Mouse (Mus musculus) layer of hippocampus, adult 18-20 months (tissue): ENCODE results near the gene Gm9117. TPM values are rescaled to one million over a fixed set of nuclear protein-coding genes. Genes with fewer than 3 reads are reported as not detected.
"Not testable (repeated sequence)": the region's sequence is repeated elsewhere in the genome, so short reads cannot be mapped to it uniquely, and the experiment has no call there.

ENCODE experiments used
- DNase-seq, 2 experiments: peaks; one replicate each; pipeline ENCODE4 v3.0.0; 2022; ENCODE audit warnings: low spot score in 2 of 2
- long read RNA-seq: library from polyadenylated mRNA; stranded (forward); transcript quantifications from one replicate; pipeline ENCODE4 v2.0.0, GENCODE M21; 2021
- total RNA-seq, 2 experiments: library from RNA; stranded (reverse); gene quantifications; 2 replicates each; pipeline ENCODE4 v1.2.3; 2021

Gene Gm9117
- total RNA-seq: not detected
- long read RNA-seq: 0 reads

- not testable (repeated sequence) for DNase-seq
Observed at GRCm38 (mm10) chr3:93943443-93943842, at the start of gene Gm9117. TSS of gene Gm9117 (minus strand) at chr3:93943543.

- DNase-seq: not testable (repeated sequence)
Observed at GRCm38 (mm10) chr3:93968938-93969337, 25.6 kb upstream of the Gm9117 start.

DNA sequence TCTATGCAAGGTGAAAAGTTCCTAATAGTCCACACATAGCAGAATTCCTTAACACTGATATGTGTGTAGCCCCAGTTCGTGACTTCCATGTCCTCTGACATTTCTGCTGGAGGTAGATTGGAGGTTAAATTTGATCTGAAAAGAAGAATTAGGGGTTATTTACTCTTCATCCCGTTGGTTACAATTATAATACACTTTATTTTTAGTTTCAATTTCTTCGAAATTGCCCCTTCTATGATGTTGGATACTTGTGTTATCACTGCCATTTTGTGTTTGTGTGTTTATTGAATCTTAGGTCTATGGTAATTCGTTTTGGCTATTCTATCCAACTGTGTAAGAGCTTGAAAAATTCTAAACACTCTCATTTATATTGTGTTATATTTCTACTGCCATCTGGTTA, 17.9 kb upstream of the Gm9117 start, which contains the start of gene Tdpoz5:
Gene Tdpoz5, minus strand, starts transcription at position 101 of the 400 bp plus-strand sequence.
- DNase-seq: not testable (repeated sequence)

DNA sequence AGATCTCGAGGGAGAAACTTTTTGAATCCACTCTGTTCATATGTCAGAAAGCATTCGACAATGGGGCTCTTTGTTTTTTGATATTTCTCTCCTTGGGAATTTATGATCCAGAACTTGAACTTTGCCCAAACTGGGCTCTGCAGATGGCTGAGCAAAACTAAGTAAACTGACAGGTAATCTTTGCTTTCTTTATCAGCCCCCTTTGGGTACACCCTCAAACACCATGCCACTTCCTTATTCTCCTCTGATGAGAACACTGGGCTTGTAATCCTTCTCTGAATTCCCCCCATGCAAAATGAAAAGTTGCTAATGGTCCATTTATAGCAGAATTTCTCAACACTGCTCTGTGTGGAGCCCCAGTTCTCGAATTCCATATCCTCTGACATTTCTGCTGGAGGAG, 5.0 kb downstream of the Gm9117 start:
- not testable (repeated sequence) for DNase-seq

Other genes starting within 250 kb of the Gm9117 start
- not detected for gene Gm5773, start 170.5 kb downstream of the Gm9117 start, total RNA-seq
- not detected for gene Tdpoz4, start 147.1 kb downstream of the Gm9117 start, total RNA-seq
- not detected for gene Tdpoz3, start 117.5 kb downstream of the Gm9117 start, total RNA-seq
- gene Tdpoz5, start 17.8 kb upstream of the Gm9117 start, total RNA-seq: not detected
- not detected for gene Gm9125, start 111.3 kb upstream of the Gm9117 start, total RNA-seq
- gene Gm10697, start 129.1 kb upstream of the Gm9117 start, total RNA-seq: not detected
- not detected for gene Gm10696, start 234.7 kb upstream of the Gm9117 start, total RNA-seq